Mouse (Mus musculus): Measurements from ENCODE around the gene Ccnd3. TPM values are rescaled to one million over a fixed set of nuclear protein-coding genes. Genes with fewer than 3 reads are reported as not detected.
"Not testable (repeated sequence)": the region's sequence is repeated elsewhere in the genome, so short reads cannot be mapped to it uniquely, and the experiment has no call there.

Ccnd3 gene
- total RNA-seq, 2 experiments from 2014 or later: 178 to 185 TPM

- DNase-seq: no peak
These were observed 113.9 kb downstream of the Ccnd3 start for GRCm38 (mm10) chr17:47618556-47619311.

DNA sequence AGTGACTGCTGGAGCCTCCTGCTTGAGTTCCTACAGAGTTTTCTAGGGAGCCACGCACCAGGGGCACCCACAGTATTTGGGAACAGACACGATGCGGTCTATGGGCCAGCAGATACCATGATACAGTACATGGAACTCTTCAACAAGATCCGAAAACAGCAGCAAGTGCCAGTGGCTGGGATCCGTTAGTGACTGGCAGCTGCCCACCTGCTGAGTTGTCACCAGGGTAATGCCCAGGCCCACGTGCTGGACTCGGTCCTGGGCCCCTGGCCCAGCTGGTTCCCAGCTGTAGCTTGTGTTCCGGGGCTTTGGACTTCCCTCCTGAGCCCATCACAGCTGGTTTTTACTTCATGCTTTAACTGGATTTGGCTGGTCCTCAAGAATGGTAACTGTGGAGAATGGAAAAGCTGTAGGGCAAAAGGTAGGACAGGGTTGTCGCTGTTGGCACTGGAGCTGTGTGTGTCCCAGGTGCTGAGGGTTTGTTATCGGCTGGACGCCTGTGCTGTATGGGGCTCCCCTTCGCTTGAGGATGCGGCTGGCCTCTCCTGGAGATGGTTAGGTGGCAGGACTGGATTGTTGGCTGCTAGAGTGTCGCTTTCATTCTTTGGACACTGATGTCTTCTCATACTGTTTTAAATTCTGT is 118.2 kb downstream of the Ccnd3 start:
- DNase-seq: no peak

DNA sequence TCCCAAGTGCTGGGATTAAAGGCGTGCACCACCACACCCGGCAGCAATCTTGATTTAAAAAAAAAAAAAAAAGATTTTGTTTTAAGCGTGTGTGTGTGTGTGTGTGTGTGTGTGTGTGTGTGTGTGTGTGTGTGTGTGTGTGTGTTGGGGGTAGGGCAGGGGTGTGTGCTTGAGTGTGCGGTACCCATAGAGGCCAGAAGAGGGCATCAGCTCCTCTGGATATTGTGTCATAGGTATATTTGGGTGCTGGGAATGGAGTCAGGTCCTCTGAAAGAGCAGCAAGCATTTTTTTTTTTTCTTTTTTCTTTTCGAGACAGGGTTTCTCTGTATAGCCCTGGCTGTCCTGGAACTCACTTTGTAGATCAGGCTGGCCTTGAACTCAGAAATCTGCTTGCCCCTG is 119.7 kb downstream of the Ccnd3 start:
- DNase-seq: not testable (repeated sequence)

DNA sequence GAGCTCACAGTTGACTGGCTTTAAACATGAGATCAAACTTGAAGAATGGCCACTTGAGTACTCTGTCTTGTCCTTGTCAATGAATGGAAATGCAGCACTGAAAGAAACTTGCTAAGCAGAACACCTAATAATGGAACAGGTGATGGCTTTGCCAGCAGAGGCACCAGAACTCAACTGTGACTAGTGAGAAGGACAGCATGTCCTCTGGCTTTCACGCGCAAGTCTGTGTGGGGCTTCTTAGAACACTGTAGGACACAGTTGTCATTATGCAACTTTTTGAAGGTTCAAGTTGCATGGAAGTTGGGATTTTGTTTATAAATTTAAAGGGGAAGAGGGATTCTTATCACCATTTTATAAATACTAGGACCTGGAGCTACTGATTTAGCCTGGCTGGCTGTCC is 120.2 kb downstream of the Ccnd3 start:
- DNase-seq: no peak

- no peak for DNase-seq
These were observed 121.2 kb downstream of the Ccnd3 start for GRCm38 (mm10) chr17:47626031-47626430.

DNA sequence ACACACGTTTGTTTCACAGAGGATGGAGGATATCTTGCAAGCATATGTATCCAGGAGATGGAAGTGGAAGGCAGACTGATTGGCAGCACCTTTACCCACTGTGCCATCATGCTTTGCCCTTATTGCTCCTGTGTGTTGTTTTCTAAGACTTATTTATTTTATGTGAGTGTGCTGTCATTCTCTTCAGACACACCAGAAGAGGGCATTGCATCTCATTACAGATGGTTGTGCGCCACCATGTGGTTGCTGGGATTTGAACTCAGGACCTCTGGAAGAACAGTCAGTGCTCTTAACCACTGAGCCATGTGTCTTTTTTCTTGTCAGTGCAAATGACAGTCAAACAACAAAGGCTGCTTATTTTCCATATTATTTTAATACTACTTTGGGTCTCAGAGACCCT is 122.9 kb downstream of the Ccnd3 start:
- no peak for DNase-seq

DNA sequence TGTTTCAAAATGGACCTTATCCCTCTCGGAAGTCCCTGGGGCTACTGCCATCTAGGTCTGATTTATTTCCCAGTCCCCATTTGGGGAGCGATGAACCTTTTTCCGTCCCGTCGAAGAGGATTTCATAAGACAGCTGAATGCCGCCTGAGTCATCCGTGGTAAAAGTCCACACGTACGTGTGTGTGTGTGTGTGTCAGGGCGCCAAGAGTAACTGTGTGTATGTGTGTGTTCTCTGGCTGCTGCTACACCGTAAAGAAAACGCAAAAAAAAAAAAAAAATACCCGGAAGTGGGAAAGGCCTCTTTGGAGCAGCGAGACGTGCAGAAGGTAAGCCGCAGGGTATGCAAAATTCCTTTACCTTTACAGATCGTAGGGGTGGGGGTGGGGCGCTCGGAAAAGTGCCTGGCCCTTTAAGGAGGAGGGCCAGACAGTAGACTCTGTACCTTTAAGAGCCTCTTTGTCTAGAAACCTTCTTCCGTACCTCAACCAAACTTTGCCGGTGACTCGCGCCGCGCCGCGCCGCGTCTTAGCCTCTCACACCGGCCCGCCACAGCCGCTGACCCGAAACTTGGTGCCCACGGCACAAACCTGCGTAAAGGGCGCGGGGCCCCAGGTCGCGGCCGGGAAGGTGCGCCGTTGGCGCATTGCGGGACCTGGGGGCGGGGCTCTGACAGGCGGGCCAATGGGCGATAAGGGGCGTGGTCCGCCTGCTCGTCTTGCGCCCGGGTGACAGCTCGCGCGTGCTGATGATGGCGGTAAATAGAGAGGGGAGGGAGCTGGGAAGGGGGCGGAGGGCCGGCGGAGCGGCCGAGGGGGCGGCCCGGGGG is 124.2 kb downstream of the Ccnd3 start:
- DNase-seq: peak; percentile 98

GRCm38 (mm10) chr17:47629717-47630677 is 125.1 kb downstream of the Ccnd3 start:
- no peak for DNase-seq

DNA sequence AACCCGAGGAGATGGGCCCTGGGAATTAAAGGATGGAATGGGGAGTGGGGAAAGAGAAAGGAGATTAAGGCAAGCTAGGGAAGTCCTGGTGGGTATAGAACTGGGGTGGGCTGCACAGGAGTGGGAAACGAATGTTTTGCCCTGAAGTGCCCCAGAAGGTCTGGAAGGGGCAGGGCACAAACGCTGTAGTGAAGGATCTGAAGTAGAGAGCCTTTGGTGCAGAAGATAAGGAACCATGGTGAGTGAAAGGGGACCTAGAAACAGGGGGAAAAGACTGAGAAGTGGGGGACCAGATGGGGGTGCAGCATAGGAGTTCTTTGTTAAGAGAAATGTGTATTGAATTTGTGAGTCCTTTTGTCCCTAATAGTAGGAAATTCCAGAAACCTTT is 125.8 kb downstream of the Ccnd3 start, which contains the start of gene Usp49:
Gene Usp49 (plus strand): TSS at position 13 of the 388 bp plus-strand sequence.
- no peak for DNase-seq

- DNase-seq: no peak
These were observed 127.5 kb downstream of the Ccnd3 start for GRCm38 (mm10) chr17:47632181-47632840.

DNA sequence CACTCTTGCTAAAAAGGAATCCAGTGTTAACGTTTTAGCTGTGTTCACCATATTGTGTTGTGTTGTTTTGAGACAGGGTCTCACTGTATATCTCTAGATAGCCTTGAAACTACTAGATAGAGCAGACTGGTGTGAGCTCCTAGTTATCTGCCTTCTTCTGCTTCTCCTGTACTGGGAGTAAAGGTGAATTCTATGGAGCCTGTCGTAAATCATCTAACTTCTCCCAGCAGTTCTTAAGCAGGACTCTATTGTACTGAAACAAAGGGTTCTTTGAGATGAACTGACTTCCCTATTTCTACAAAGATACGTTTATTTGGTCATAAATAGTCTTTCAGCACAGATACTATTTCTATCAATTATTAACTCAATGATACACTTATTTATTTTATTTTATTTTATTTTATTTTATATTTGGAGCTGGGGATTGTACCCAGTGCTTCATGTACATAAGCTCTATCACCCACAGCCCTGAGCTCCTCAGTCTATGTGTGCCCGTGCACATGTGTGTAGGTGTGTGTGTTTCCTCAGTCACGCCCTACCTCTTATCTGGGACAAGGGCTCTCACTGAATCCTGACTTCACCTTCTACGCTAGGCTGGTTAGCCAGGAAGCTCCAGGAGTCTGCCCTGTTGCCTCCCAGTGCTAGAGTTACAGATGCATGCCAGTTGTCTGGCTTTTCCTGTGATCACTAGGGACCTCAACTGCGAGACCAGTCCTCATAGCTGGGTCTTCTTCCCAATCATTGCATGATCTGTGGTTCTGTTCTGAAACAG is 129.3 kb downstream of the Ccnd3 start:
- DNase-seq: no peak

DNA sequence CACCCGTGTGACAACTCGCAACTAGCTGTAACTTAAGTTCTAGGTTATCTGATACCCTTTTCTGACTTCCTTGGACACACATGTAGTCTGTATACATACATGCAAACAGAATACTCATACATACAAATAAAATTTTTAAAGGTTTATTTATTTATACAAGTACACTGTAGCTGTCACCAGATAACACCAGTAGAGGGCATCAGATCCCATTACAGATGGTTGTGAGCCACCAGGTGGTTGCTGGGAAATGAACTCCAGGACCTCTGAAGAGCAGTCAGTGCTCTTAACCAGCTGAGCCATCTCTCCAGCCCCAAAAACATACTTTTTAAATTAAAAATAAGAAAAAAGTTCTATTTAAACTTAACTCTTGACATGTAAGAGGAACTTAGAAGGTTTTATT is 138.1 kb downstream of the Ccnd3 start:
- no peak for DNase-seq

- peak; percentile 77 for DNase-seq
These were observed 141.8 kb downstream of the Ccnd3 start for GRCm38 (mm10) chr17:47646683-47647082.

GRCm38 (mm10) chr17:47648966-47649365 is 144.1 kb downstream of the Ccnd3 start:
- DNase-seq: no peak

Other genes starting within 250 kb of the Ccnd3 start
- gene Mrps10, start 136.2 kb upstream of the Ccnd3 start, total RNA-seq (2021): 10 to 100 TPM; 50.8 to 52.0 TPM
- under 1 TPM; 0.70 to 0.78 TPM for gene Guca1b, start 119.7 kb upstream of the Ccnd3 start, total RNA-seq (2021)
- 1 to 10 TPM; 1.3 to 1.4 TPM for gene Guca1a, start 104.5 kb upstream of the Ccnd3 start, total RNA-seq (2021)
- gene AI661453, start 68.4 kb upstream of the Ccnd3 start, total RNA-seq (2021): 1 to 10 TPM; 1.8 to 2.6 TPM
- gene 1700001C19Rik, start 67.7 kb upstream of the Ccnd3 start, total RNA-seq (2021): 1 to 10 TPM in 1 of 2 experiments, under 1 TPM in 1; 0.79 to 1.9 TPM
- 10 to 100 TPM; 15.4 to 19.1 TPM for gene Taf8, start 2.8 kb upstream of the Ccnd3 start, total RNA-seq (2021)
- 10 to 100 TPM; 14.1 to 16.6 TPM for gene Bysl, start 106.4 kb downstream of the Ccnd3 start, total RNA-seq (2021)
- 10 to 100 TPM; 38.1 to 39.8 TPM for gene Med20, start 106.5 kb downstream of the Ccnd3 start, total RNA-seq (2021)
- 1 to 10 TPM; 2.8 to 5.5 TPM for gene Gm20517, start 106.5 kb downstream of the Ccnd3 start, total RNA-seq (2021)
- 1 to 10 TPM; 6.8 to 9.0 TPM for gene Usp49, start 125.6 kb downstream of the Ccnd3 start, total RNA-seq (2021)
- gene Tomm6, start 183.3 kb downstream of the Ccnd3 start, total RNA-seq (2021): 100 to 1,000 TPM; 223 to 226 TPM
- gene Frs3, start 184.0 kb downstream of the Ccnd3 start, total RNA-seq (2021): 1 to 10 TPM; 3.2 to 7.5 TPM
- gene Gm21981, start 189.4 kb downstream of the Ccnd3 start, total RNA-seq (2021): 1 to 10 TPM; 1.1 to 1.5 TPM
- gene Prickle4, start 189.7 kb downstream of the Ccnd3 start, total RNA-seq (2021): 1 to 10 TPM; 2.2 to 4.8 TPM
- gene Pgc, start 221.8 kb downstream of the Ccnd3 start, total RNA-seq (2021): not detected
- 10 to 100 TPM; 19.9 to 29.7 TPM for gene Tfeb, start 232.0 kb downstream of the Ccnd3 start, total RNA-seq (2021)